Mouse (Mus musculus) ES-Bruce4 (cell line): ENCODE measurements at regions not wholly inside any gene's neighbourhood (a gene's known extent, or its start where the extent isn't known, plus 50 kb on each side); places are given as distances from the start of the nearest gene placed in this dataset.

ENCODE experiments used
- CTCF ChIP-seq: IDR thresholded peaks from one replicate; pipeline ENCODE4 v1.8.1; 2011; ENCODE audit warnings: low read depth, low read length
- POLR2A ChIP-seq: IDR thresholded peaks from one replicate; pipeline ENCODE4 v1.8.1; 2011; ENCODE audit warnings: low read length; ENCODE audit not compliant: insufficient read depth

DNA sequence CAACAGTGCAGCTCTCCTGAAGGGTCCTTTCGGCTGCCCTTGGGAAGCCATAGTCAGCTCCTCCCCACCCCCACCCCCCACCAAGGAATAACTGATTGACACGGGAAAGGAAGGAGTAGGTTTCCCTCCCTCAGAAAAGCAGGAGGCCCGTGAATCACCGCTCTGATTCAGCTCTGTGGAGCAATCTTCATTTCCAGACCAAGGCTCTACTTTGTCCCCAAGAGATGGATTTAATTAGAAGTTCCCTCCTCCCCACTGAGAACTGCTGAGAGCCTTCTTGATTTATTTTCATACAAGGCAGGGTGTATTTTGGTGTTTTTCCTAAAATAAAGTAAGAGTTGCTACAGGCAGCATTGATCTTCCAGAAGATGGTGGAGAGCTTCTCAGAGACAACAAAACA, 64.4 kb upstream of the Tut7 start:
- TF ChIP-seq POLR2A (no peak), CTCF (no peak)
